Mouse (Mus musculus) bone marrow macrophage, adult 2 months (primary cell): Measurements from ENCODE around the gene Acadvl.

Experiments used
- CTCF ChIP-seq: IDR thresholded peaks from 2 replicates; pipeline ENCODE4 v1.5.1; 2012; ENCODE audit warnings: low read depth, mild to moderate bottlenecking, low read length, moderate library complexity
- POLR2A ChIP-seq: IDR thresholded peaks from 2 replicates; pipeline ENCODE4 v1.6.1; 2012; ENCODE audit warnings: mild to moderate bottlenecking, low read depth, low read length, borderline replicate concordance

GRCm38 (mm10) chr11:70000396-70000898 is 14.8 kb downstream of the Acadvl start, which contains the start of gene Dvl2:
- TF ChIP-seq POLR2A (no peak), CTCF (no peak)
